Mouse (Mus musculus) monocyte, adult 2 months (primary cell): ENCODE measurements around the gene Vmn1r171.
"Not testable (repeated sequence)": the region's sequence is repeated elsewhere in the genome, so short reads cannot be mapped to it uniquely, and the experiment has no call there.

ENCODE experiments used
- DNase-seq, 2 experiments: peaks; one replicate each; pipeline ENCODE4 v3.0.0; 2022; ENCODE audit warnings: low spot score in 2 of 2, low read depth in 1 of 2

Vmn1r171 gene

DNA sequence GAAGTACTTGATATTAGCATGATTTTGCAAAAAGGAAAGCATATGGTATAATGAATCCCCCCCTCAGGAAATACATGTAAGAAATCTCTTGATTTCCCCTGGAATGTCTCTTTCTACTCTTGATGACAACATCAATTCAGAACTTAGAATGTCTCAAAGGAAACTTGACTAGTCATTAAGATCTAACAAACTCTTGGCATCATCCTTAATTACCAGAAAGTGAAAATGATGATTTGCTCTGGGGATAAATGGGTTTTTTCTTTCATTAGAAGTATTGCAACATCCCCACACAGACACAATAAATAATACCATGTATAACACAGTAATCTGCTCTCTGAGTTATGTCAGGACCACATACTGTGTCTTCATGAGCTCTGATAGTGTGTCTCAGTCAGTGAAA, at the start of gene Vmn1r171:
Vmn1r171 (plus strand) TSS at position 301 of the 400 bp plus-strand sequence.
- DNase-seq = no peak

DNA sequence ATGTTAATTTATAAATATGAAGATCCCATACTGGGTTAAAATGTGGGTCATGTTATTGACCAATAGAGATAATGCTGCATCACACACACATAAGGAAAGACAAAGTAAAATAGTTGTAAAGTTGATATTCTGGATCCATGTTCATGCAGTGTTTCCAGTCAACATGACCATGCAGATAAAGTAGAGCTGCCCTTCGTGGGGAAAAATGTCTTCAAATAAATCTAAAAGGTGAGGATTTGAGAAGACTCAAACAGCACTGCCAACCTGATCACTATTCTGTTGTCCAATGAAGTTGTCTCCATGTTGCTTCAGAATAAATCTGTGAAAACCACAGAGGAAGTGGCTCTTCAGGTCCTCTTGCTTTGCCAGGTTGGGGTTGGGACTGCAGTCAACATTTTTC, 24.6 kb upstream of the Vmn1r171 start, which contains the start of gene Vmn1r170:
Vmn1r170 (plus strand) TSS at position 301 of the 400 bp plus-strand sequence.
- DNase-seq = not testable (repeated sequence)

DNA sequence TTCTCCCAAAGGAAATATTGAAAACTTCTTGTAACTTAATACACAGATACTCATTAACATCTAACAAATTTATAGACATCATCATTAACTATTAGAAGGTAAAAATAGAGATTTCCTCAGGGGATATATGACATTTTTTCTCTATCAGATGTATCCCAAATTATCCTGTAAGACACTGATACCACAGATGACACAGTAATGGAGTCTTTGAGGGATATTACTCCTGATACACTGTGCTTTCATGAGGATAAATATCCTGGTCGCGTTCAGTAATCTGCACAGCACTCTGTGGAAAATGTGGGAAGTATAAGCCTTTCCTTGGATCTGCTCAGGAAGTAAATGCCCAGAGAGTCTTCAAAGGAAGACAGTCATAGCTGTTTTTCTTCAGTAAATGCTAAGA, 27.5 kb downstream of the Vmn1r171 start, which contains the start of gene Vmn1r172:
Vmn1r172 (plus strand) TSS at position 301 of the 400 bp plus-strand sequence.
- no peak for DNase-seq
